Mouse (Mus musculus) liver, adult 2 months (tissue): ENCODE measurements at regions not wholly inside any gene's neighbourhood (a gene's known extent, or its start where the extent isn't known, plus 50 kb on each side); places are given as distances from the start of the nearest gene placed in this dataset.

ENCODE experiments used
- CTCF ChIP-seq: fragments of 200-500 bp; IDR thresholded peaks from 2 replicates; pipeline ENCODE4 v1.5.1; 2011; ENCODE audit warnings: low read depth, low read length, control low read depth
- POLR2A ChIP-seq: fragments of 200-500 bp; IDR thresholded peaks from 2 replicates; pipeline ENCODE4 v1.6.1; 2011; ENCODE audit warnings: low read length, control low read depth; ENCODE audit not compliant: insufficient read depth; ENCODE audit errors: extremely low read depth

- TF ChIP-seq CTCF: no peak
- no peak for TF ChIP-seq POLR2A
Measured at GRCm38 (mm10) chr14:25050674-25051251, 408.2 kb upstream of the Zmiz1 start.
